Mouse (Mus musculus) small intestine, adult 10 weeks (tissue): ENCODE measurements around the gene Hmgb4. TPM values are rescaled to one million over a fixed set of nuclear protein-coding genes. Genes with fewer than 3 reads are reported as not detected.

ENCODE experiments used
- polyA plus RNA-seq: library from polyadenylated mRNA; stranded (reverse); fragments of 350-450 nt; fragmentation: Illumina TruSeq; extraction: RNeasy Lipid Tissue Mini Kit (QIAGEN cat#74804); gene quantifications from one replicate; pipeline ENCODE4 v1.2.3, GENCODE M21; 2014; ENCODE audit warnings: low replicate concordance

Hmgb4 gene
- polyA plus RNA-seq = not detected

DNA sequence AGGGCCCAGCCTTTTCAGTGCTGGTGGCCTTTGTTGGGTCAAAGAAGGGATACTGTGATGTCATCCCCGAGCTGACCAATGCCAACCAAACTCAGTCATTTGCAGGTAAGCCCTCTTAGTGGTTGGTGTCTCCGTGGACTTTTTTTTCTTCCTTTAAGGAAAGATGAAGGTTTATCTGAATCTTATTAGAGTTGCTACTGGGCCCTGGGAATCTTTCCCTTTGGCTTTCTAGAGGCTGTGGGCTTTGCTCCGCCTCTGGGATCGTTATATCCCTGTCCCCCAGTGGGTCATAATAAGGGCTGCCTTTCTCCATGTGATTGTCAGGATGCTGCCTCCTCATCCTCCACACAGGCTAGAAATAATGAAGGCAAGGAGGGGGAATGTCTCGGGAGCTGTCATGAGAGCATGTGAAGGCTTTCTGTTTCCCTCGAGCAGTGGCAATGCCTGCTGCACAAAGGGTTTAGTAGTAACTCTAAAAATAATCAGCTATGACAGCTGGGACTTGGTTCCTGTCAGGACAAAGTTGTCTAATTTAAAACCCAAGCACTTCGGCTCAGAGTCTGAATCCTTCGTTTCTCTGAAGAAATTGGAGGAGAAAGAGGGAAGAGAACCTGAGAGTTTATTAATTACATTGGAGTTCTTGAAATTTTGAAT, at the start of gene Hmgb4:
Gene Hmgb4, minus strand, starts transcription at position 51 of the 654 bp plus-strand sequence.

